Mouse (Mus musculus) ovary, adult 10 weeks (tissue): ENCODE results near the gene 2300009A05Rik. TPM values are rescaled to one million over a fixed set of nuclear protein-coding genes. Genes with fewer than 3 reads are reported as not detected.

Experiments
- polyA plus RNA-seq: library from polyadenylated mRNA; stranded (reverse); fragments of 350-450 nt; fragmentation: Illumina TruSeq; extraction: RNeasy Lipid Tissue Mini Kit (QIAGEN cat#74804); gene quantifications from one replicate; pipeline ENCODE4 v1.2.3, GENCODE M21; 2014

Gene 2300009A05Rik
- polyA plus RNA-seq, result 30.0 TPM

DNA sequence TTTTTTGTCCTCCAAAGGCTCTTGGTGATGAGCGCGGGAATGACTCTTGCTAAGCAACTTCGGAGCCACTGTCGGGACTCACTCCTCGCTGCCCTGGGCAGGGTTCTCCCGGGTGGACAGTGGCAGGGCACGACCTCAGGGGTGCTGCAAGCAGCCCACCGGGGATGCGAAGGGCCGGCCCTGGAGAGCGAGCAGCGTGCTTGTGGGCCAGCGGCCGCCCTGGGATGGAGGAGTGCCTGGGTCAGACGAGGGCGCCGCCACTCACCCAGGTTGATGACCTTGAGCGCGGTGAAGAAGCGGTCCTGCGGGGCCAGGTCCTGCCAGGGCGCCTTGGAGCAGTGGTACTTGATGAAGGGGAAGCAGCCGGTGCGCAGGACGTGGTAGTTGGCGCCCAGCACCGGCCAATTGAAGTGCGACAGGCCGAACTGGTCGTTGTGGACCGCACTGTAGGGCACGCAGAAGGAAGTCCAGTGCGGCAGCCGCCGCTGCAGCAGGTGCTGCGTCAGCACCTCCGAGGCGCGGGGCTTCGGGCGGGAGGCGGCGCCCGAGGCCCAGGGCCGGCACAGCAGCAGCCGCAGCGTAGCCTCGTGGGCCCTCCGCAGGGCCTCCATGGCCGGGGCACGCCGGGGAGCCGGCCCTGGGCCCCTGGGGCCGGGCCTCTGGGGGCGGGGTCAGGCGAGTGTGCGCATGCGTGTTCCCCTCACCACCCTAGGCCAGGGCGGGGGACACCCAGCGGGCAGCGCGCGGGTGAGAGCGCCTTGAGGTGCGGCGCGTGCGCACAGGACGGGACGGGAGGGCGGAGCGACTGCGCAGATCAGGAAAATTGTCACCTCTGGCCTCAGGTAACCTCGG, at the start of gene 2300009A05Rik:
Gene 2300009A05Rik (minus strand): TSS at position 636 of the 852 bp plus-strand sequence.

DNA sequence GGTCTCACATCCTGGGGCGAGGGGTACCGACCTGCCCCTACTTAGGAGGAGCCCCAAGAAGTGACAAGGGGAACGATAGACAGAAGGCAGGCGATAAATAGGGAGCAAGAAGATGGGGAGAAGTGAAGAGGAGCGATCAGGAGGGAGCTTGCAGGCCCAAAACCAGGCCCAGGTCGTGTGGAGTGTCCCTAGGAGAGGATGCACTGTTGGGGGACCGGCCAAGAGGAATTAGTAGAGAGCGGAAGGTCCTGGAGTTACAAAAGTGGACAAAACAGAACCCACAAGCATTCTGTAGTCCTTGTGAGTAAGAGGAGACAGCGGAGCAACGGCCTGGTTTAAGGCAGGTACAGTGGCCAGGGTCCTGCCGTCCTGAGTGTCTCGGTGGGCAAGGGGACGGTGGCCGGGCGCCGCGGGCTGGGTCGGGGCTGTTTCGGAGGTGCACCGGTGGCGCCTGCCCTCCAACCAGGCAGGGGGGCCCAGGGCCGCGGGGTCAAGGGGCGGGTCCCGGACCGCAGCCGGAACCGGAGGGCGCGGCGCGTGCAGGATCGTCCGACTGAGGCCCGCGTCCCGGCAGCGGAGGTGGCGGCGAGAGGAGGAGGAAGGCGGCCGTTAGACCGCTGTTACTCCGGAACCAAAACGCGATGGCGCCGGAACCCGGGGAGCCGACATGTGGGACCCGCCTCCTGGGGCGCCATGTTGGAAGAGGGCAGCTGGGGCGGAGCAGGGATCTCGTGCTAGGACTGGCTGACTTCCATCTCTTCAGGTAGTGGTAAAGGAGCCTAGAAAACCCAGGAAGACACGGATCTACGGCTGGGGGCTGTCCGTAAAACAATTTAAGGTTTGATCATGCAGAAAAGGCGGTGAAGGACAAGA, 21.5 kb downstream of the 2300009A05Rik start, which contains the start of gene Map2k5:
Gene Map2k5 (minus strand): TSS at position 633 of the 873 bp plus-strand sequence.

Other genes with a start within 250 kb of the 2300009A05Rik start
- gene Map2k5, start 21.3 kb downstream of the 2300009A05Rik start, polyA plus RNA-seq, result 19.5 TPM
- gene Iqch, start 203.2 kb upstream of the 2300009A05Rik start, polyA plus RNA-seq, result 0.66 TPM
- 12.7 TPM for gene Aagab, start 203.4 kb upstream of the 2300009A05Rik start, polyA plus RNA-seq